Mouse (Mus musculus): ENCODE measurements around the gene Nr3c2. TPM values are rescaled to one million over a fixed set of nuclear protein-coding genes. Genes with fewer than 3 reads are reported as not detected.
A peak's percentile ranks its signal among the peaks of the same experiment; 100 is the strongest.

Gene Nr3c2
- polyA plus RNA-seq, 1 experiment from 2014 or later: 0.63 TPM

GRCm38 (mm10) chr8:76912678-76913077, 13.4 kb downstream of the Nr3c2 start:
- Histone ChIP-seq H3K36me3 (replicated peaks) (no peaks in the 10 kb centered on the region), H3K4me1 (no peaks in the 10 kb centered on the region), H3K4me2 (no peak overlapping the region), H3K27me3 (no peaks in the 10 kb centered on the region), H3K9ac (no peak overlapping the region), H3K9me3 (no peaks in the 10 kb centered on the region), H3K4me3 (replicated peaks) (no peak overlapping the region), H3K27ac (no peak overlapping the region)
- WGBS: 90% methylated on average over 3 of the region's 3 CpGs
- no peak for ATAC-seq (ENCODE audit: low FRiP score)

- H3K4me3 ChIP-seq (replicated peaks): no peak overlapping the region
- WGBS: 89% methylated on average over 4 of the region's 4 CpGs
- H3K4me1 ChIP-seq: no peaks in the 10 kb centered on the region
- no peaks in the 10 kb centered on the region for H3K36me3 ChIP-seq (replicated peaks)
- H3K27me3 ChIP-seq: no peaks in the 10 kb centered on the region
- H3K9me3 ChIP-seq: no peaks in the 10 kb centered on the region
- no peak overlapping the region for H3K27ac ChIP-seq
- no peak overlapping the region for H3K9ac ChIP-seq
- H3K4me2 ChIP-seq: no peak overlapping the region
- no peak for ATAC-seq (ENCODE audit: low FRiP score)
Observed at GRCm38 (mm10) chr8:76913207-76913606, 14.0 kb downstream of the Nr3c2 start.

DNA sequence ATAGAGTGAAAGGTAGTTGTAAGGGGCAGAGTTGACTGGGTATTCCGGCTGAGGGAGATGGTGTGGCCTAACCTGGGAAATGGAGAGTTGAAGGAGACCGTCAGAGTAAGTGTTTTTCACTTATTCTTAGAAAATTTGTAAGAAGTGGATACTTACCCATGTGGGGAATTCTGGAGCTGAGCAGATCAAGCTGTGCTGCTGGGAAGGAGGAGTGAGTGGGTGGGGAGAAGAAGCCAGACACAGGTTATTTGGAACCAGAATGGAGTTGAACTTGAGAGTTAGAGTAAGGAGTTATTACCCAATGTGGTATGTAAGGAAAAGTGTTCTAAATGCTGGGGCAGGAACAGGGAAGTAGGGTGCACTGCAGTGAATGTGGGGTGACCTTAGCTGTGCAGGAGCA, 16.0 kb downstream of the Nr3c2 start:
- WGBS: 89% methylated on average over 2 of the region's 2 CpGs
- Histone ChIP-seq H3K36me3 (replicated peaks) (no peaks in the 10 kb centered on the region), H3K4me2 (no peak overlapping the region)

GRCm38 (mm10) chr8:76919546-76919945, 20.3 kb downstream of the Nr3c2 start:
- Histone ChIP-seq H3K4me1 (no peaks in the 10 kb centered on the region), H3K4me3 (replicated peaks) (no peak overlapping the region), H3K27me3 (no peaks in the 10 kb centered on the region), H3K27ac (no peak overlapping the region), H3K9me3 (no peaks in the 10 kb centered on the region), H3K9ac (no peak overlapping the region), H3K4me2 (no peak overlapping the region), H3K36me3 (replicated peaks) (no peaks in the 10 kb centered on the region)
- WGBS: 86% methylated on average over 2 of the region's 2 CpGs
- ATAC-seq (ENCODE audit: low FRiP score): no peak

More for the DNA sequence above, 16.0 kb downstream of the Nr3c2 start:
- ATAC-seq (ENCODE audit: low FRiP score): no peak
- Histone ChIP-seq H3K9ac (no peak overlapping the region), H3K4me1 (no peaks in the 10 kb centered on the region), H3K27me3 (no peaks in the 10 kb centered on the region), H3K27ac (no peak overlapping the region), H3K9me3 (no peaks in the 10 kb centered on the region), H3K4me3 (replicated peaks) (no peak overlapping the region)

- Histone ChIP-seq H3K27ac (no peak overlapping the region), H3K36me3 (replicated peaks) (no peaks in the 10 kb centered on the region), H3K4me3 (replicated peaks) (no peak overlapping the region), H3K4me1 (no peaks in the 10 kb centered on the region), H3K4me2 (no peak overlapping the region), H3K27me3 (no peaks in the 10 kb centered on the region), H3K9me3 (no peaks in the 10 kb centered on the region), H3K9ac (no peak overlapping the region)
- no peak for ATAC-seq (ENCODE audit: low FRiP score)
- WGBS: 92% methylated on average over 4 of the region's 4 CpGs
Observed at GRCm38 (mm10) chr8:76924150-76924549, 24.9 kb downstream of the Nr3c2 start.

- Histone ChIP-seq H3K36me3 (replicated peaks) (no peaks in the 10 kb centered on the region), H3K4me1 (no peaks in the 10 kb centered on the region), H3K27me3 (no peaks in the 10 kb centered on the region), H3K9me3 (no peaks in the 10 kb centered on the region), H3K27ac (no peak overlapping the region), H3K4me2 (no peak overlapping the region), H3K4me3 (replicated peaks) (no peak overlapping the region), H3K9ac (no peak overlapping the region)
- ATAC-seq (ENCODE audit: low FRiP score): no peak
- WGBS: 87% methylated on average over 1 of the region's 1 CpGs
Observed at GRCm38 (mm10) chr8:76928326-76928725, 29.1 kb downstream of the Nr3c2 start.

DNA sequence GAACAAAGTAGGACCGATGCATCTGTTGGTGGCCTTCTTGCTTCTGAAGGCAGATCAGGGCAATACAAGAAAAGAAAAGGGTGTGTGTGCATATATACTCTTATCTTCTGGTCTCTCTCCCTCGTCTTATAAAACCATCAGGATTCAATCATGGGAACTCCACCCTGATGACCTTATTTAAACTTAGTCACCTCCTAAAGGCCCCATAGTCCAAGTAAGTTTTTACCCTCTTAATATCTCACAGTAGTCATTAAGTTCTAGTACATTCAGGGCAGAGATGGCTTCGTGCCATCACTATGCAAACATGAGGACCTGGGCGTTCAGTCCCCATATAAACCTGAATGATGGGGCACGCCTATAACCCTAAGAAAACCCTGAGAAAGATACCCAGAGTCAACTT, 29.6 kb downstream of the Nr3c2 start:
- no peaks in the 10 kb centered on the region for H3K27me3 ChIP-seq
- no peaks in the 10 kb centered on the region for H3K9me3 ChIP-seq
- no peak overlapping the region for H3K4me2 ChIP-seq
- H3K4me3 ChIP-seq (replicated peaks): no peak overlapping the region
- H3K27ac ChIP-seq: no peak overlapping the region
- no peaks in the 10 kb centered on the region for H3K4me1 ChIP-seq
- H3K36me3 ChIP-seq (replicated peaks): no peaks in the 10 kb centered on the region
- no peak for ATAC-seq (ENCODE audit: low FRiP score)
- 88% methylated on average over 5 of the region's 5 CpGs for WGBS
- no peak overlapping the region for H3K9ac ChIP-seq

GRCm38 (mm10) chr8:76965046-76965445, 65.8 kb downstream of the Nr3c2 start:
- no peak overlapping the region for H3K27ac ChIP-seq
- H3K9ac ChIP-seq: no peak overlapping the region
- H3K4me1 ChIP-seq: no peaks in the 10 kb centered on the region
- no peaks in the 10 kb centered on the region for H3K36me3 ChIP-seq (replicated peaks)
- ATAC-seq (ENCODE audit: low FRiP score): no peak
- WGBS: 90% methylated on average over 3 of the region's 3 CpGs
- H3K9me3 ChIP-seq: no peaks in the 10 kb centered on the region
- H3K4me2 ChIP-seq: no peak overlapping the region
- no peak overlapping the region for H3K4me3 ChIP-seq (replicated peaks)
- no peaks in the 10 kb centered on the region for H3K27me3 ChIP-seq

GRCm38 (mm10) chr8:76971187-76971586, 71.9 kb downstream of the Nr3c2 start:
- H3K4me1 ChIP-seq: peaks cover 2% of the 10 kb centered on the region; the same call in 1 of the 2 replicates
- H3K36me3 ChIP-seq (replicated peaks): no peaks in the 10 kb centered on the region
- WGBS: 86% methylated on average over 4 of the region's 4 CpGs
- no peak overlapping the region for H3K9ac ChIP-seq
- H3K9me3 ChIP-seq: no peaks in the 10 kb centered on the region
- no peak overlapping the region for H3K27ac ChIP-seq
- no peaks in the 10 kb centered on the region for H3K27me3 ChIP-seq
- H3K4me3 ChIP-seq (replicated peaks): no peak overlapping the region
- no peak overlapping the region for H3K4me2 ChIP-seq
- no peak for ATAC-seq (ENCODE audit: low FRiP score)

- no peak overlapping the region for H3K4me2 ChIP-seq
- H3K27ac ChIP-seq: no peak overlapping the region
- peaks cover 2% of the 10 kb centered on the region; the same call in 1 of the 2 replicates for H3K4me1 ChIP-seq
- no peak overlapping the region for H3K4me3 ChIP-seq (replicated peaks)
- no peaks in the 10 kb centered on the region for H3K9me3 ChIP-seq
- no peak for ATAC-seq (ENCODE audit: low FRiP score)
- no peaks in the 10 kb centered on the region for H3K36me3 ChIP-seq (replicated peaks)
- WGBS: 87% methylated on average over 9 of the region's 9 CpGs
- H3K27me3 ChIP-seq: no peaks in the 10 kb centered on the region
- H3K9ac ChIP-seq: no peak overlapping the region
Observed at GRCm38 (mm10) chr8:76971761-76972404, 72.6 kb downstream of the Nr3c2 start.

DNA sequence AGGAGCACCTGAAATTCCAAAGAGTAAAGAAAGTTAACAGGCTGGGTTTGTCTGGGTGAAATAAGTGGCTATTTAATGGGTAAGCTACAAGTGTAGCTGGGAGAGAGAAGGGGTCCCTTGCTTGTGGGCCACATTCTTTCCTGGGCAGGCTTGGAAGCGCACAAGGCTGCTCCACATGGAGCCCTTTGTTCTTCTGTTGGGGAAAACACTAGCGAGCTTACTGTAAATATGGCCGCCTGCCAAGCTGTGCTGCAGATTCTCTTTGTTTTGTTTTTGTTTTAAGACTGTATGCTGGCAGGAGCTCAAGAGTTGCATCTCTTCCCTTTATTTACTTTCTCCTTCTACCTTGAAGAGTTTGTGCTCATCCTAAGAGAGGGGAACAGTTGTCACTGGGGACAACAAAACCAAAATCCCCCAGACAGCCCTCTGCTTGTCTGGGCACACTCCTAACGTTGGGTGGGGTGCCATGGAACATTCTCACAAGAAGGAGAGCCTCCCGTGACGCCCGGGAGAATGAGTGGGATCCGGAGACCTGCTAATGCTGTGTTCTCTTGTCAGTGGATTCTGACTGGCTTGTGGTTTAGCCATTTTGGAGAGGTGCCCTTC, 73.8 kb downstream of the Nr3c2 start:
- WGBS: 59% methylated on average over 8 of the region's 8 CpGs
- Histone ChIP-seq H3K4me2 (no peak overlapping the region), H3K27ac (peak overlapping the region; percentile 31; the same call in 1 of the 2 replicates), H3K36me3 (replicated peaks) (no peaks in the 10 kb centered on the region), H3K9me3 (no peaks in the 10 kb centered on the region), H3K27me3 (no peaks in the 10 kb centered on the region), H3K9ac (no peak overlapping the region), H3K4me1 (peaks cover 2% of the 10 kb centered on the region; the same call in 1 of the 2 replicates), H3K4me3 (replicated peaks) (no peak overlapping the region)
- ATAC-seq (ENCODE audit: low FRiP score): peak; percentile 72; the same call in 1 of the 2 replicates

DNA sequence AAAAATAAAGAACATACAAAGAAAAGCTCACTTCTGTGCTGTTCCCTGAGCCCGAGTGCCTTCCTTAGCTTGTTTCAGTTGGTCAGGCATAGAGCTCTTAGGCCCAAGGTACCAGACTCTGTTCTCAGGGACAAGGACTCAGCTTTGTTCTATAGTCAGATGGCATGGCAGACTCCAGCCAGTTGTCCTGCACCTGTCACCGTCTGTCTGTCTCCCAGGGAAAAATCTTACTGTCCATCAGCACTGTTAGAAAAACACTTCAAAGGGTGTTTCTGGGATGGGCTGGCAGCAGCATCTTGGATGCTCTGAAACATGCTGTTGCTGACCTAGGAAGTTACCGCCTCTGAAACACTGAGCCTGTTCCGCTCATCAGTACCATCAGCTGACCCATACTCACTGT, 78.7 kb downstream of the Nr3c2 start:
- H3K9ac ChIP-seq: no peak overlapping the region
- H3K4me3 ChIP-seq (replicated peaks): no peak overlapping the region
- ATAC-seq (ENCODE audit: low FRiP score): no peak
- H3K27ac ChIP-seq: no peak overlapping the region
- no peak overlapping the region for H3K4me2 ChIP-seq
- WGBS: 92% methylated on average over 4 of the region's 4 CpGs
- H3K4me1 ChIP-seq: peaks cover 1% of the 10 kb centered on the region; the same call in 1 of the 2 replicates
- H3K36me3 ChIP-seq (replicated peaks): no peaks in the 10 kb centered on the region
- no peaks in the 10 kb centered on the region for H3K9me3 ChIP-seq
- no peaks in the 10 kb centered on the region for H3K27me3 ChIP-seq

DNA sequence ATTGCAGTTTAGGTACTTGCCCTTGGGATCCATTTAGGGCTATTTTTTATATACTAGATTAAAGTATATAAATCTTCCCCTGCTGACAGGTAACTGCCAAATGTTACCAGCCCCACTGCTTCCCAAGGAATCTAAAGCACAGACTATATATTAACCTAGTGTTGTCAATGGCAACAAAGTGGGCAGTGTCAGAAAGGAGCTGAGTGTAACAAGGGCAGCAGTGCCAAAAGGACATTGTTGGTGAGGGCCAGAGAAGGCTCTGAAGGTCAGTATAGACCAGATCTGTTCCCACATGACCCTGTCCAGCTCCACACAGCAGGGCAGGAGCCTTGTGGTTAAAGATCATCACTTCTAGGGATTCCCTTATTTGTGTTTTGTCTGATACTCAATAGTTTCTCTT, 84.8 kb downstream of the Nr3c2 start:
- Histone ChIP-seq H3K27ac (no peak overlapping the region), H3K27me3 (no peaks in the 10 kb centered on the region), H3K4me3 (replicated peaks) (no peak overlapping the region), H3K4me2 (no peak overlapping the region), H3K9ac (no peak overlapping the region), H3K4me1 (no peaks in the 10 kb centered on the region), H3K36me3 (replicated peaks) (no peaks in the 10 kb centered on the region), H3K9me3 (no peaks in the 10 kb centered on the region)
- ATAC-seq (ENCODE audit: low FRiP score): no peak
